Mouse (Mus musculus): ENCODE data around the gene Fhl1. TPM values are rescaled to one million over a fixed set of nuclear protein-coding genes. Genes with fewer than 3 reads are reported as not detected.
A peak's percentile ranks its signal among the peaks of the same experiment; 100 is the strongest.

Fhl1 gene
- polyA plus RNA-seq, 2 experiments: 8.1 to 11.2 TPM

GRCm38 (mm10) chrX:56751536-56751935, 19.9 kb downstream of the Fhl1 start:
- H3K4me2 ChIP-seq (ENCODE audit: low read depth): no peak overlapping the region
- H3K9ac ChIP-seq (replicated peaks): no peak overlapping the region
- ATAC-seq (ENCODE audit: insufficient read depth): no peak
- H3K4me1 ChIP-seq (replicated peaks; ENCODE audit: control insufficient read depth in 2 of 2, insufficient read depth in 2 of 2, low read length in 1 of 2): peaks cover 0 to 3% of the 10 kb centered on the region in 2 experiments; a peak in 3 of 4 replicates
- no peak for DNase-seq (ENCODE audit: low read depth in 3 of 3, low spot score in 3 of 3)
- H3K4me3 ChIP-seq (ENCODE audit: insufficient read depth in 1 of 2, low read depth in 2 of 2, low read length in 2 of 2): no peak overlapping the region
- no peaks in the 10 kb centered on the region for H3K27me3 ChIP-seq (ENCODE audit: control insufficient read depth, insufficient read depth, low read length)
- H3K36me3 ChIP-seq (replicated peaks; ENCODE audit: control insufficient read depth, insufficient read depth, low read depth): no peaks in the 10 kb centered on the region
- H3K9me3 ChIP-seq (ENCODE audit: control insufficient read depth, low read length): no peaks in the 10 kb centered on the region
- H3K27ac ChIP-seq: no peak overlapping the region
- no peak for TF ChIP-seq EP300 (IDR thresholded peaks at IDR 0.05; ENCODE audit: low read depth)
- no peak for TF ChIP-seq CTCF (IDR thresholded peaks at IDR 0.05; ENCODE audit: low read depth)
- WGBS (ENCODE audit: insufficient replicate concordance): 22% methylated on average over 4 of the region's 4 CpGs

DNA sequence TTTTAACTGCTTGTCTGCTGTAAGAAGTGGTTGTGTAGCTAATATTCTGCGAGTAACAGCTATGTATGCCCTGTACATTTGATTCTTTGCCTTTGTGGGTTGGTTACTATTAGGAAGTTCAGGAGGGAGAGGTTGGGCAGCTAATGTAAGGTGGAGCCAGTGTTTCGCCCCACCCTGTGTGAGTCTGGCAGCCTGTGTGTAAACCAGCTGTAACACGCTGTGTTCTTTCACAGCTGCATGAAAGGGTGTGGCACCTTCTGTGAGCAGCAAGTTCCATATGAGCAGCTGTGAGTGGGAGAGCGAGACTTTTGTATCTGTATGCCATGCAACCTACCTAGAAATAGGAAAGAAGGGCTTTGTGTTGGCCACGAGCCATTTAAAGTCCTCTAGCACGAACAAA, 20.6 kb downstream of the Fhl1 start:
- ATAC-seq (ENCODE audit: insufficient read depth) (no peak), DNase-seq (ENCODE audit: low read depth in 3 of 3, low spot score in 3 of 3) (no peak)
- H3K36me3 ChIP-seq (replicated peaks; ENCODE audit: control insufficient read depth, insufficient read depth, low read depth): no peaks in the 10 kb centered on the region
- H3K4me1 ChIP-seq (replicated peaks; ENCODE audit: control insufficient read depth in 2 of 2, insufficient read depth in 2 of 2, low read length in 1 of 2): peaks cover 0 to 3% of the 10 kb centered on the region in 2 experiments; a peak in 3 of 4 replicates
- TF ChIP-seq EP300 (IDR thresholded peaks at IDR 0.05; ENCODE audit: low read depth) (no peak), CTCF (IDR thresholded peaks at IDR 0.05; ENCODE audit: low read depth) (no peak)
- H3K4me2 ChIP-seq (ENCODE audit: low read depth): no peak overlapping the region
- no peak overlapping the region for H3K27ac ChIP-seq
- WGBS (ENCODE audit: insufficient replicate concordance): 45% methylated on average over 6 of the region's 6 CpGs
- H3K27me3 ChIP-seq (ENCODE audit: control insufficient read depth, insufficient read depth, low read length): no peaks in the 10 kb centered on the region
- no peak overlapping the region for H3K4me3 ChIP-seq (ENCODE audit: insufficient read depth in 1 of 2, low read depth in 2 of 2, low read length in 2 of 2)
- H3K9ac ChIP-seq (replicated peaks): no peak overlapping the region
- no peaks in the 10 kb centered on the region for H3K9me3 ChIP-seq (ENCODE audit: control insufficient read depth, low read length)

- Histone ChIP-seq H3K4me1 (replicated peaks; ENCODE audit: control insufficient read depth in 2 of 2, insufficient read depth in 2 of 2, low read length in 1 of 2) (peaks cover 0 to 3% of the 10 kb centered on the region in 2 experiments; a peak in 3 of 4 replicates), H3K9ac (replicated peaks) (no peak overlapping the region), H3K27me3 (ENCODE audit: control insufficient read depth, insufficient read depth, low read length) (no peaks in the 10 kb centered on the region), H3K4me3 (ENCODE audit: insufficient read depth in 1 of 2, low read depth in 2 of 2, low read length in 2 of 2) (no peak overlapping the region), H3K9me3 (ENCODE audit: control insufficient read depth, low read length) (no peaks in the 10 kb centered on the region), H3K4me2 (ENCODE audit: low read depth) (no peak overlapping the region), H3K27ac (no peak overlapping the region), H3K36me3 (replicated peaks; ENCODE audit: control insufficient read depth, insufficient read depth, low read depth) (no peaks in the 10 kb centered on the region)
- 56% methylated on average over 8 of the region's 8 CpGs for WGBS (ENCODE audit: insufficient replicate concordance)
- DNase-seq (ENCODE audit: low read depth in 3 of 3, low spot score in 3 of 3): no peak
- TF ChIP-seq CTCF (IDR thresholded peaks at IDR 0.05; ENCODE audit: low read depth) (no peak), EP300 (IDR thresholded peaks at IDR 0.05; ENCODE audit: low read depth) (no peak)
- no peak for ATAC-seq (ENCODE audit: insufficient read depth)
These were observed 22.0 kb downstream of the Fhl1 start for GRCm38 (mm10) chrX:56753317-56754289.

DNA sequence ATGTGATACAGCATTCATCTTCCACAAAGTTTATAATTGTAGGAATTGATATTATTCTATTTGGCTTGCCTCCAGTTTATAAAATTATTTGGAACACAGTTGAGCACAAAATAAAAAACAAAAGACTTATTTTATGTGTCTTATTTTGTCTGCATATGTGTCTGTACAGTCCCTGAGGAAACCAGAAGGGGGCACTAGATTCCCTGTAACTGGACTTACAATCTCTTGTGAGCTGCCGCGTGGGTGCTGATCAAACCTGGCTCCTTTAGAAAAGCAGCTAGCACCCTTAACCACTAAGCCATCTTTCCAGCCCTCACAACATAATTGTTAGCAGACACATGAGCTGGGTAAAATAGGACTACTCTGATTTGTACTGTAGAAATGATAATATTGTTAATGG, 24.1 kb downstream of the Fhl1 start:
- H3K9me3 ChIP-seq (ENCODE audit: control insufficient read depth, low read length): no peaks in the 10 kb centered on the region
- no peak overlapping the region for H3K9ac ChIP-seq (replicated peaks)
- no peaks in the 10 kb centered on the region for H3K36me3 ChIP-seq (replicated peaks; ENCODE audit: control insufficient read depth, insufficient read depth, low read depth)
- H3K4me1 ChIP-seq (replicated peaks; ENCODE audit: control insufficient read depth in 2 of 2, insufficient read depth in 2 of 2, low read length in 1 of 2): peaks cover 0 to 3% of the 10 kb centered on the region in 2 experiments; a peak in 3 of 4 replicates
- ATAC-seq (ENCODE audit: insufficient read depth) (no peak), DNase-seq (ENCODE audit: low read depth in 3 of 3, low spot score in 3 of 3) (peak in 2 of 3 experiments; percentile 25 to 44)
- WGBS (ENCODE audit: insufficient replicate concordance): 28% methylated on average over 2 of the region's 2 CpGs
- TF ChIP-seq CTCF (IDR thresholded peaks at IDR 0.05; ENCODE audit: low read depth): peak; percentile 62
- no peak for TF ChIP-seq EP300 (IDR thresholded peaks at IDR 0.05; ENCODE audit: low read depth)
- H3K27me3 ChIP-seq (ENCODE audit: control insufficient read depth, insufficient read depth, low read length): no peaks in the 10 kb centered on the region
- H3K27ac ChIP-seq: no peak overlapping the region
- no peak overlapping the region for H3K4me2 ChIP-seq (ENCODE audit: low read depth)
- H3K4me3 ChIP-seq (ENCODE audit: insufficient read depth in 1 of 2, low read depth in 2 of 2, low read length in 2 of 2): no peak overlapping the region

DNA sequence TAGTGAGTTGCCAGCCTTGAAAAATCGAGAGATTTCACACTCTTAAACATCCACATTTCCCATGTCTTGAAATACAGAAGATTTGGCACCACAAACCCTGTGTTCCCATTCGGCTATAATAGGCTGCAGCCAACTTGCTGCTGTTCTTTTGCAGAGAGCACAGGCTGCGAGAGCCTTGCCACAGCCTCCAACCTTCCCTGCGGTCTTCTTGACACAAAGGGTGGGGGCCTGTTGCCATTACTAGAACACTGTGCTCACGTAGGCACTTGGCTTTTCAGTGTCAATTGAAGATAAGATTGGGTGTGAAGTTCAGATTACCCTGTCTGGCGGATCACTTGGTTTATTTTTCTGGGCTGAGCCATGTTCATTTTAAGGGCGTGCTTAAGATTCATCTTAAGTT, 24.8 kb downstream of the Fhl1 start:
- H3K4me1 ChIP-seq (replicated peaks; ENCODE audit: control insufficient read depth in 2 of 2, insufficient read depth in 2 of 2, low read length in 1 of 2): peaks cover 0 to 3% of the 10 kb centered on the region in 2 experiments; a peak in 3 of 4 replicates
- no peak overlapping the region for H3K4me3 ChIP-seq (ENCODE audit: insufficient read depth in 1 of 2, low read depth in 2 of 2, low read length in 2 of 2)
- ATAC-seq (ENCODE audit: insufficient read depth): peak; percentile 84
- H3K36me3 ChIP-seq (replicated peaks; ENCODE audit: control insufficient read depth, insufficient read depth, low read depth): no peaks in the 10 kb centered on the region
- no peak overlapping the region for H3K9ac ChIP-seq (replicated peaks)
- DNase-seq (ENCODE audit: low read depth in 3 of 3, low spot score in 3 of 3): peak; percentile 36 to 46 (median 38)
- H3K4me2 ChIP-seq (ENCODE audit: low read depth): no peak overlapping the region; the same call in 1 of the 2 replicates
- no peak overlapping the region for H3K27ac ChIP-seq
- no peaks in the 10 kb centered on the region for H3K9me3 ChIP-seq (ENCODE audit: control insufficient read depth, low read length)
- no peaks in the 10 kb centered on the region for H3K27me3 ChIP-seq (ENCODE audit: control insufficient read depth, insufficient read depth, low read length)
- 33% methylated on average over 7 of the region's 7 CpGs for WGBS (ENCODE audit: insufficient replicate concordance)
- peak; percentile 75 for TF ChIP-seq EP300 (IDR thresholded peaks at IDR 0.05; ENCODE audit: low read depth)
- no peak for TF ChIP-seq CTCF (IDR thresholded peaks at IDR 0.05; ENCODE audit: low read depth)
